Mouse (Mus musculus): ENCODE data around the gene Zfp692. TPM values are rescaled to one million over a fixed set of nuclear protein-coding genes. Genes with fewer than 3 reads are reported as not detected.

Zfp692 gene
- 32.2 and 32.4 TPM in 2 replicates for polyA plus RNA-seq (2015; fragmentation: Nextera tagmentation; extraction: Ambion mirVana)

DNA sequence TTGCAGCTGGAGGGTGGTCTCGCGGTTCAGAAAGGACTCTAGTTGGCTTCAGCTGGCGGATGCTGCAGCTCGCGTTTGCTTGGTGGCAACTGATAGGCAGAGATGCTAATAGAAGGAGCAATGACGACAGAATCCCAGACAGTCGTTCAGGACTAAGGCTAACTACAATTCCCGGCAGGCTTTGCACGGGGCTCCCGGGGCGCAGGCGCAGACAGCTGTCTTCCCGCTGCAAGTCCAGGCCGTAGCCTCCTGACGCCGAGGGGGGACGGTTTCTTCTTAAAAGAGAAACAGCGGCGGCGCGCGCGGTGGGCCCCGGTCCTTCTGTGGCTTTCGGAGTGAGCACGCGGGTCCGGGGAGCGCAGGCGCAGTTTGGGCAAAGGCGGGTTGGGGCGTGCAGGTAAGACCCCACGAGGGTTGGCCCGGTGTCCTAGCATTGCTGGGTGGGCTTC is at the start of gene Zfp692:
TSS of gene Zfp692 (plus strand) at position 210 of the 449 bp plus-strand sequence.
- H3K9me3 ChIP-seq (replicated peaks; ENCODE audit: control insufficient read depth, low read length, poor library complexity, severe bottlenecking), result no peaks in the 10 kb centered on the region
- peak within 1 kb of the TSS; percentile 76 for H3K27ac ChIP-seq (ENCODE audit: low read length)
- H3K36me3 ChIP-seq (ENCODE audit: control insufficient read depth, insufficient read depth, low read length), result peaks cover 4% of the 10 kb centered on the region; the same call in 1 of the 2 replicates
- under 1% methylated on average over 33 of the region's 34 CpGs for WGBS
- ATAC-seq, result peak; percentile 87
- H3K4me2 ChIP-seq (ENCODE audit: low read length), result peak within 1 kb of the TSS; percentile 96
- H3K9ac ChIP-seq (ENCODE audit: low read depth, low read length), result peak within 1 kb of the TSS; percentile 80
- H3K27me3 ChIP-seq (ENCODE audit: control insufficient read depth, insufficient read depth, low read depth, low read length), result no peaks in the 10 kb centered on the region
- H3K4me1 ChIP-seq (ENCODE audit: control insufficient read depth, insufficient read depth, low read length), result peaks cover 16% of the 10 kb centered on the region
- H3K4me3 ChIP-seq (ENCODE audit: low read depth, low read length), result peak within 1 kb of the TSS; percentile 56

- Histone ChIP-seq H3K4me1 (ENCODE audit: control insufficient read depth, insufficient read depth, low read length) (no peaks in the 10 kb centered on the region), H3K4me2 (ENCODE audit: low read length) (no peak overlapping the region), H3K9me3 (replicated peaks; ENCODE audit: control insufficient read depth, low read length, poor library complexity, severe bottlenecking) (no peaks in the 10 kb centered on the region), H3K27me3 (ENCODE audit: control insufficient read depth, insufficient read depth, low read depth, low read length) (no peaks in the 10 kb centered on the region), H3K36me3 (ENCODE audit: control insufficient read depth, insufficient read depth, low read length) (no peaks in the 10 kb centered on the region), H3K9ac (ENCODE audit: low read depth, low read length) (no peak overlapping the region), H3K4me3 (ENCODE audit: low read depth, low read length) (no peak overlapping the region), H3K27ac (ENCODE audit: low read length) (no peak overlapping the region)
- ATAC-seq, result no peak
- WGBS, result 88% methylated on average over 5 of the region's 5 CpGs
Observed at GRCm38 (mm10) chr11:58257816-58258215, 49.1 kb upstream of the Zfp692 start.

- no peak overlapping the region for H3K9ac ChIP-seq (ENCODE audit: low read depth, low read length)
- no peaks in the 10 kb centered on the region for H3K36me3 ChIP-seq (ENCODE audit: control insufficient read depth, insufficient read depth, low read length)
- no peaks in the 10 kb centered on the region for H3K4me1 ChIP-seq (ENCODE audit: control insufficient read depth, insufficient read depth, low read length)
- H3K9me3 ChIP-seq (replicated peaks; ENCODE audit: control insufficient read depth, low read length, poor library complexity, severe bottlenecking), result no peaks in the 10 kb centered on the region
- no peak overlapping the region for H3K27ac ChIP-seq (ENCODE audit: low read length)
- H3K4me2 ChIP-seq (ENCODE audit: low read length), result no peak overlapping the region
- WGBS, result 90% methylated on average over 4 of the region's 4 CpGs
- no peaks in the 10 kb centered on the region for H3K27me3 ChIP-seq (ENCODE audit: control insufficient read depth, insufficient read depth, low read depth, low read length)
- ATAC-seq, result no peak
- H3K4me3 ChIP-seq (ENCODE audit: low read depth, low read length), result no peak overlapping the region
Observed at GRCm38 (mm10) chr11:58260156-58260555, 46.7 kb upstream of the Zfp692 start.

DNA sequence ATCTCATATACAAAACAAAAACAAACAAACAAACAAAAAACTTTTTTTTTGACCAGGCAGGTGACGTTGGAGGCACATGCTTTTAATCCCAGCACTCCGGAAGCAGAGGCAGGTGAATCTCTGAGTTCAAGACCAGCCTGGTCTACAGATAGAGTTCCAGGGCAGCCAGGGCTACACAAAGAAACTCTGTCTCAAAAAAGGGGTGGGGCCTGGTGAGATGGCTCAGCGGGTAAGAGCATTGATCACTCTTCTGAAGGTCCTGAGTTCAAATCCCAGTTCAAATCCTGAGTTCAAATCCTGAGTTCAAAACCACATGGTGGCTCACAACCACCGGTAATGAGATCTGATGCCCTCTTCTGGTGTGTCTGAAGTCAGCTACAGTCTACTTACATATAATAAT is 45.0 kb upstream of the Zfp692 start:
- H3K9me3 ChIP-seq (replicated peaks; ENCODE audit: control insufficient read depth, low read length, poor library complexity, severe bottlenecking), result no peaks in the 10 kb centered on the region
- H3K36me3 ChIP-seq (ENCODE audit: control insufficient read depth, insufficient read depth, low read length), result no peaks in the 10 kb centered on the region
- no peaks in the 10 kb centered on the region for H3K4me1 ChIP-seq (ENCODE audit: control insufficient read depth, insufficient read depth, low read length)
- no peaks in the 10 kb centered on the region for H3K27me3 ChIP-seq (ENCODE audit: control insufficient read depth, insufficient read depth, low read depth, low read length)
- WGBS, result 89% methylated on average over 4 of the region's 4 CpGs
- ATAC-seq, result no peak
- H3K4me2 ChIP-seq (ENCODE audit: low read length), result no peak overlapping the region
- H3K9ac ChIP-seq (ENCODE audit: low read depth, low read length), result no peak overlapping the region
- H3K4me3 ChIP-seq (ENCODE audit: low read depth, low read length), result no peak overlapping the region
- no peak overlapping the region for H3K27ac ChIP-seq (ENCODE audit: low read length)

- Histone ChIP-seq H3K4me3 (ENCODE audit: low read depth, low read length) (no peak overlapping the region), H3K27me3 (ENCODE audit: control insufficient read depth, insufficient read depth, low read depth, low read length) (no peaks in the 10 kb centered on the region), H3K4me2 (ENCODE audit: low read length) (no peak overlapping the region), H3K27ac (ENCODE audit: low read length) (no peak overlapping the region), H3K9me3 (replicated peaks; ENCODE audit: control insufficient read depth, low read length, poor library complexity, severe bottlenecking) (no peaks in the 10 kb centered on the region), H3K36me3 (ENCODE audit: control insufficient read depth, insufficient read depth, low read length) (no peaks in the 10 kb centered on the region), H3K9ac (ENCODE audit: low read depth, low read length) (no peak overlapping the region), H3K4me1 (ENCODE audit: control insufficient read depth, insufficient read depth, low read length) (no peaks in the 10 kb centered on the region)
- WGBS, result 97% methylated on average over 3 of the region's 3 CpGs
- ATAC-seq, result no peak
Observed at GRCm38 (mm10) chr11:58262336-58262735, 44.5 kb upstream of the Zfp692 start.

DNA sequence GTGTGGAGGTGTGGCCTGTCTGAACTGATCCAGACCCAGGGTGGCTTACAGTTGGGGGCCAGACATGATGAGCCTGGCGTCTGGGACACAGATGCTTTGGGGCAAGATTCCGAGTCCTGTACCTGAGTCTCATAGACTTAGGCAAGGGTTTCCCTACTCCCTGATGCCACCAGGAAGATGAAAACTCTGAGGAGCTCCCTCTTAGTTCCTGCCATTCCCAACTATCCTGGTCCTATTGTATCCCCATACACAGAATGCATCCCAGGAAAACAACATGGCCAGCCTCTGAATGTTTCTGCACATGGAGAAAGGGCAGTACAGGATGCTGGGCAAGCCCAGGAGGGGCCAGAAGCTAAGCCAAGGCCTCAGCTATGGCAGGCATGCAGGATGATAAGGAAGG is 43.4 kb upstream of the Zfp692 start:
- Histone ChIP-seq H3K4me1 (ENCODE audit: control insufficient read depth, insufficient read depth, low read length) (no peaks in the 10 kb centered on the region), H3K9me3 (replicated peaks; ENCODE audit: control insufficient read depth, low read length, poor library complexity, severe bottlenecking) (no peaks in the 10 kb centered on the region), H3K36me3 (ENCODE audit: control insufficient read depth, insufficient read depth, low read length) (no peaks in the 10 kb centered on the region), H3K4me2 (ENCODE audit: low read length) (no peak overlapping the region), H3K27me3 (ENCODE audit: control insufficient read depth, insufficient read depth, low read depth, low read length) (no peaks in the 10 kb centered on the region), H3K4me3 (ENCODE audit: low read depth, low read length) (no peak overlapping the region), H3K27ac (ENCODE audit: low read length) (no peak overlapping the region), H3K9ac (ENCODE audit: low read depth, low read length) (no peak overlapping the region)
- no peak for ATAC-seq
- 65% methylated on average over 2 of the region's 2 CpGs for WGBS

DNA sequence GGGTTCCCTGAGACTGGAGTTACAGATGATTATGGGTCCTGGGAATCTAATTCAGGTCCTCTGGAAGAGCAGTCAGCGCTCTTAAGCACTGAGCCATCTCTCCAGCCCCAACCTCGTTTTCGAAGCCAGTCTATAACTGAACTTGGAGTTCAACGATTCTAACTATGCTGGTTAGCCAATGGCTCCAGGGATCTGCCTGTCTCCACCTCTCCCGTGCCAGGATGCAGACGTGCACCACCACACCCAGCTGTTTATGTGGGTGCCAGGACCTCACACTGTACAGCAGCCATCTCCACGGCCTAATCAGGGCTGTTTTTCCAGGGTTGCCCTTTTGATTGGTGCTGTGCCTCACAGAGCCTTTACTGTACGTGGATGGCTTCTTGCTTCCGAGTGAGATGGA is 42.3 kb upstream of the Zfp692 start:
- H3K9ac ChIP-seq (ENCODE audit: low read depth, low read length), result no peak overlapping the region
- no peaks in the 10 kb centered on the region for H3K27me3 ChIP-seq (ENCODE audit: control insufficient read depth, insufficient read depth, low read depth, low read length)
- H3K27ac ChIP-seq (ENCODE audit: low read length), result no peak overlapping the region
- WGBS, result 86% methylated on average over 9 of the region's 9 CpGs
- ATAC-seq, result no peak
- no peak overlapping the region for H3K4me3 ChIP-seq (ENCODE audit: low read depth, low read length)
- H3K4me1 ChIP-seq (ENCODE audit: control insufficient read depth, insufficient read depth, low read length), result no peaks in the 10 kb centered on the region
- H3K9me3 ChIP-seq (replicated peaks; ENCODE audit: control insufficient read depth, low read length, poor library complexity, severe bottlenecking), result no peaks in the 10 kb centered on the region
- H3K4me2 ChIP-seq (ENCODE audit: low read length), result no peak overlapping the region
- no peaks in the 10 kb centered on the region for H3K36me3 ChIP-seq (ENCODE audit: control insufficient read depth, insufficient read depth, low read length)

DNA sequence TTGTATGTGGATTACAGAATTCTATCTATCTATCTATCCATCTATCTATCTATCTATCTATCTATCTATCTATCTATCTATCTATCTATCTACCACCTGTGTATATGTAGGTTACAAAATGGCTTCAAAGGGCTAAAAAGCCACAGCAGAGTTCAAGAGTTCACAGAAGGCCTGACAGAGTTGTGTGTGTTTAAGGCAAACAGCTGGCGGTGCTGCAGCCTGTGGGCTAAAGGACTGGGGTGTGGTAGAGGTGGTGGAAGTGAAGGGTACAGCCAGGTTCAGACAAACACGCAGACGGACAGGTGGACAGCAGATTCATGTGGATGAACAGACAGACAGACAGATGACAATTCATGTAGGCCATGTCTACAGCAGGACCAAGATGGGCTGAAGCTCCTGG is 38.6 kb upstream of the Zfp692 start:
- no peaks in the 10 kb centered on the region for H3K9me3 ChIP-seq (replicated peaks; ENCODE audit: control insufficient read depth, low read length, poor library complexity, severe bottlenecking)
- WGBS, result 93% methylated on average over 3 of the region's 3 CpGs
- H3K4me1 ChIP-seq (ENCODE audit: control insufficient read depth, insufficient read depth, low read length), result no peaks in the 10 kb centered on the region
- H3K36me3 ChIP-seq (ENCODE audit: control insufficient read depth, insufficient read depth, low read length), result no peaks in the 10 kb centered on the region
- H3K4me3 ChIP-seq (ENCODE audit: low read depth, low read length), result no peak overlapping the region
- H3K9ac ChIP-seq (ENCODE audit: low read depth, low read length), result no peak overlapping the region
- no peak for ATAC-seq
- H3K4me2 ChIP-seq (ENCODE audit: low read length), result no peak overlapping the region
- H3K27ac ChIP-seq (ENCODE audit: low read length), result no peak overlapping the region
- no peaks in the 10 kb centered on the region for H3K27me3 ChIP-seq (ENCODE audit: control insufficient read depth, insufficient read depth, low read depth, low read length)

DNA sequence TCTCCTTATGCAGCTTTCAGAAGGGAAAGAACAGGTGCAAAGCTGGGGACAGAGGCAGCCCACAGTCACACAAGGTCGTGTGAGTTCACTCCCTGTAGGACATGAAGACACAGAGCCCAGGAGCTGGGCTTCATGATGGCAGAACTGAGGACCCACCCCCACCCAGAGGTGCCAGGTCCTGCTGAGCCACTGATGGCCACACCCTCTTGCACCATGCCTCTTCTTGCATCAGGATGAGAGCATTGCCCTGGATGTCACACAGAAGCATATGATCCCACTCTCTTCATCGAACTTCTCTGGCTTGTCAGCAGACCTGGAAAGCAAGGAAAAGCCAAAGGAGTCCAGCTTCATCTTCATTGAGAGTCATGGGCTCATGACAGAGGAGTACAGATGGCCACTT is 32.3 kb upstream of the Zfp692 start, which contains the start of gene 4930438A08Rik:
TSS of gene 4930438A08Rik (plus strand) at position 228 of the 400 bp plus-strand sequence.
- Histone ChIP-seq H3K36me3 (ENCODE audit: control insufficient read depth, insufficient read depth, low read length) (no peaks in the 10 kb centered on the region), H3K9ac (ENCODE audit: low read depth, low read length) (no peak within 1 kb of the TSS), H3K4me1 (ENCODE audit: control insufficient read depth, insufficient read depth, low read length) (no peaks in the 10 kb centered on the region), H3K4me3 (ENCODE audit: low read depth, low read length) (no peak within 1 kb of the TSS), H3K27me3 (ENCODE audit: control insufficient read depth, insufficient read depth, low read depth, low read length) (no peaks in the 10 kb centered on the region), H3K9me3 (replicated peaks; ENCODE audit: control insufficient read depth, low read length, poor library complexity, severe bottlenecking) (no peaks in the 10 kb centered on the region), H3K4me2 (ENCODE audit: low read length) (no peak within 1 kb of the TSS), H3K27ac (ENCODE audit: low read length) (no peak within 1 kb of the TSS)
- ATAC-seq, result no peak
- 63% methylated on average over 2 of the region's 2 CpGs for WGBS

Data from midbrain, embryonic 16.5 days (tissue).